Mouse (Mus musculus): ENCODE results near the gene Ccdc15. TPM values are rescaled to one million over a fixed set of nuclear protein-coding genes. Genes with fewer than 3 reads are reported as not detected.

Gene Ccdc15
- polyA plus RNA-seq, 1 experiment from 2014 or later = 5.3 TPM

DNA sequence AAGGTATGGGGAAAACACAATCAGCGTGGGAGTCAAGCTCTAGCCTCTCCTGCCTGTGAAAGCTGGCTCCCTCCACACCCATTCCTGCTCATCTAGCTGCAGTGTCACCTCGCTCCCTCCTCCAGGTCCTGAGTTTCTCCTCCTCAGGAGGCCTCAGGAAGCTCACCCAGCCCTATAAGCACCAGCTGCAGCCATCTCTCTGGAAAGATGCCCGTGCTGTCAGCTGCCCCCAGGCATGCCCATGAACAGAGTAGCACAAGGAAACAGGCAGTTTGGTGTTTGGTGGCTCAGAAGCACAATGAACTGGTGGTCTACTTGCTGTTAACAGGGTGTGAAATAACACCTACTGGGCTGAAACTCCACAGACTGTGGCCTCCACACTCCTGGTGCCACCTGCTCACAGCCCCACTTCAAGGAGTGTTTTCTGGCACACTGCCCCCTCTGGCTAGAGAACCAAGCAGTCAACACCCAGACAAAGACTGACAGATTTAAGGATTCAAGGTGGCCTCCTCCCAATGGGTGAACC is 99.8 kb downstream of the Ccdc15 start:
- Histone ChIP-seq H3K9ac (ENCODE audit: low read depth, low read length) (no peak overlapping the region), H3K4me3 (ENCODE audit: low read depth, low read length) (no peak overlapping the region), H3K4me1 (ENCODE audit: control insufficient read depth, insufficient read depth, low read length) (no peaks in the 10 kb centered on the region), H3K4me2 (no peak overlapping the region), H3K36me3 (ENCODE audit: control insufficient read depth, insufficient read depth, low read length) (no peaks in the 10 kb centered on the region), H3K27me3 (ENCODE audit: control insufficient read depth, insufficient read depth, low read length) (no peaks in the 10 kb centered on the region), H3K27ac (ENCODE audit: low read depth, low read length) (no peak overlapping the region), H3K9me3 (replicated peaks; ENCODE audit: control insufficient read depth, low read length) (no peaks in the 10 kb centered on the region)
- ATAC-seq (replicated peaks; ENCODE audit: insufficient number of reproducible peaks, low FRiP score, low TSS enrichment) = no peak
- 33% methylated on average over 3 of the region's 3 CpGs for WGBS (ENCODE audit: insufficient replicate concordance)

DNA sequence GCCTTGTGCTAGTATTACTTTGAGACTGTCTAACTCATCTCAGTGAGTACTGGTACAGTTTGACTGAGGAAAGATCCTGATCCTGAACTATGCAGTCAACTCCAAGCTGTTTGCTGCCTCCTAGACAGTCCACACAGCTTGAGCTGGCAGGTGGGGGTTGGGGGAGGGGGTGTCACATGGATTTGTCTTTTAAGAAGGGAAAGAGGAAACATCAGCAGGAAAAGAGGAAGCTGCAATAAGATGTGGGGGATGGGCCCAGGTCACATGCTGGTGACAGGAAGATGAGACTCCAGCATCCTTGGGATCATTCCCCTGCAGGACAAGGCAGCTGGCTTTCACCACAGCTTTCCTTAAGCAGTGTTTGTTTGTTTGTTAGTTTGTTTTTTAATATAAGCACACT is 100.8 kb downstream of the Ccdc15 start:
- H3K27me3 ChIP-seq (ENCODE audit: control insufficient read depth, insufficient read depth, low read length) = no peaks in the 10 kb centered on the region
- ATAC-seq (replicated peaks; ENCODE audit: insufficient number of reproducible peaks, low FRiP score, low TSS enrichment) = no peak

DNA sequence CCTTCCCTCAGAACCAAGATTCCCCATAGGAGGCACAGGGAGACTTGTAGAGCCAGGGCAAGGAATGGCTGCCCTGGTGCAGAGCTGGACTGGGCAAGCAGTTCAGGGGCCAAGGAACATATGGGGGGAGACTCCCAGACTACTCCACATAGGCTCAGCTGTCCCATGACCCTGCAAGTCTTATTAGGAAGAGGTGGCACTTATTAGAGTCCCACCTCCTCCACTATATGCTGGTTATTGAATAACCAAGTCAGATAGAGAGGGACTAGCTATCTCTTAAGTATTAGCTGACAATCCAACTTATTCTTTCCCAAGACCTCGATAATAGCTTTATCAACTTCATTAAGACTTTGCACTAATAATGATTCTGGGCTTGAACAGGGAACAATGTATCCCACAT is 102.4 kb downstream of the Ccdc15 start:
- Histone ChIP-seq H3K36me3 (ENCODE audit: control insufficient read depth, insufficient read depth, low read length) (no peaks in the 10 kb centered on the region), H3K9me3 (replicated peaks; ENCODE audit: control insufficient read depth, low read length) (no peaks in the 10 kb centered on the region), H3K4me1 (ENCODE audit: control insufficient read depth, insufficient read depth, low read length) (no peaks in the 10 kb centered on the region), H3K27me3 (ENCODE audit: control insufficient read depth, insufficient read depth, low read length) (no peaks in the 10 kb centered on the region), H3K9ac (ENCODE audit: low read depth, low read length) (no peak overlapping the region), H3K4me2 (no peak overlapping the region), H3K4me3 (ENCODE audit: low read depth, low read length) (no peak overlapping the region), H3K27ac (ENCODE audit: low read depth, low read length) (no peak overlapping the region)
- no peak for ATAC-seq (replicated peaks; ENCODE audit: insufficient number of reproducible peaks, low FRiP score, low TSS enrichment)
- 85% methylated on average over 1 of the region's 1 CpGs for WGBS (ENCODE audit: insufficient replicate concordance)

More for the DNA sequence above, 100.8 kb downstream of the Ccdc15 start:
- no peak overlapping the region for H3K4me2 ChIP-seq
- no peak overlapping the region for H3K9ac ChIP-seq (ENCODE audit: low read depth, low read length)
- no peaks in the 10 kb centered on the region for H3K9me3 ChIP-seq (replicated peaks; ENCODE audit: control insufficient read depth, low read length)
- H3K27ac ChIP-seq (ENCODE audit: low read depth, low read length) = no peak overlapping the region
- no peaks in the 10 kb centered on the region for H3K4me1 ChIP-seq (ENCODE audit: control insufficient read depth, insufficient read depth, low read length)
- H3K36me3 ChIP-seq (ENCODE audit: control insufficient read depth, insufficient read depth, low read length) = no peaks in the 10 kb centered on the region
- no peak overlapping the region for H3K4me3 ChIP-seq (ENCODE audit: low read depth, low read length)

DNA sequence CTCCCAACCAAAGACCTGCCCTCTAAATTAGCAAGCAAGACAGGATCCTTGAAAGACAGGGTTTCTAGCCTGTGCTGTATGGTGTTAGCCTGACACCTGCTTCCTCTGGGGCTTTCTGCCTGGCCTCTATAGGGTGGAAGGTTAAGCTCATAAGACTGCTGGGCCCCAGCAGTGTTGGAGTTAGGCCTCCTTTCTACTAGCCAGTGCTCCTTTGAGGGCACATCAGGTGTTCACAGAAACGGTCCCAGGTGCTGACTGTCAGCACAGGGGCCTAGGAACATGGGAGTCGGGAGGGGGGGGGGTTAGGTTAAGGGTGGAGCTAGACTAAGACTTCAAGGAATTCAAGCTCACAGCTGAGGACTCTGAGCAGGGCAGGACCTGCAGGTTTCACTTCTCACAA is 102.8 kb downstream of the Ccdc15 start:
- Histone ChIP-seq H3K27ac (ENCODE audit: low read depth, low read length) (no peak overlapping the region), H3K4me3 (ENCODE audit: low read depth, low read length) (no peak overlapping the region), H3K36me3 (ENCODE audit: control insufficient read depth, insufficient read depth, low read length) (no peaks in the 10 kb centered on the region), H3K4me1 (ENCODE audit: control insufficient read depth, insufficient read depth, low read length) (no peaks in the 10 kb centered on the region), H3K9me3 (replicated peaks; ENCODE audit: control insufficient read depth, low read length) (no peaks in the 10 kb centered on the region), H3K4me2 (no peak overlapping the region), H3K27me3 (ENCODE audit: control insufficient read depth, insufficient read depth, low read length) (no peaks in the 10 kb centered on the region), H3K9ac (ENCODE audit: low read depth, low read length) (no peak overlapping the region)
- 63% methylated on average over 2 of the region's 2 CpGs for WGBS (ENCODE audit: insufficient replicate concordance)
- ATAC-seq (replicated peaks; ENCODE audit: insufficient number of reproducible peaks, low FRiP score, low TSS enrichment) = no peak

DNA sequence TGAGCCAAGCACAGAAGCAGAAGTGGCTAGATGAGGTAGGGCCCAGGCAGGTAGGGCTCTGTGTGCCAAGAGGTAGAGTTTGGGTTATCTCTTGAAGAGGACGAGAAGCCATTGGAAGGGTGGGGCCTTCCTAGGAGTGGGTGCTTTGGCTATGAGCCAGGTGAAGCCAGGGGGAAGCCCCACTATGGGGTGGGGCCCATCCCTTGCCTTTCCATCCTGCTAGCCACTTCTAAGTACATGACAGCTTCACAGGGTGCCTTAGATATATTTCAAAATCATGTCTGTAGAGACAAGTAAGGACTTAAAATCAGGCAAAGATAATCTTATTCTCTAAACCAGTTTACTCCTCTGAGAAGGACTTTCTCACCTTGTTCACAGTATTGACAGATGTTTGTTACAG is 103.6 kb downstream of the Ccdc15 start:
- H3K9me3 ChIP-seq (replicated peaks; ENCODE audit: control insufficient read depth, low read length) = no peaks in the 10 kb centered on the region
- ATAC-seq (replicated peaks; ENCODE audit: insufficient number of reproducible peaks, low FRiP score, low TSS enrichment) = no peak
- H3K4me1 ChIP-seq (ENCODE audit: control insufficient read depth, insufficient read depth, low read length) = no peaks in the 10 kb centered on the region
- no peaks in the 10 kb centered on the region for H3K27me3 ChIP-seq (ENCODE audit: control insufficient read depth, insufficient read depth, low read length)
- 67% methylated on average over 1 of the region's 1 CpGs for WGBS (ENCODE audit: insufficient replicate concordance)
- H3K36me3 ChIP-seq (ENCODE audit: control insufficient read depth, insufficient read depth, low read length) = no peaks in the 10 kb centered on the region
- H3K9ac ChIP-seq (ENCODE audit: low read depth, low read length) = no peak overlapping the region
- no peak overlapping the region for H3K27ac ChIP-seq (ENCODE audit: low read depth, low read length)
- H3K4me3 ChIP-seq (ENCODE audit: low read depth, low read length) = no peak overlapping the region
- H3K4me2 ChIP-seq = no peak overlapping the region

DNA sequence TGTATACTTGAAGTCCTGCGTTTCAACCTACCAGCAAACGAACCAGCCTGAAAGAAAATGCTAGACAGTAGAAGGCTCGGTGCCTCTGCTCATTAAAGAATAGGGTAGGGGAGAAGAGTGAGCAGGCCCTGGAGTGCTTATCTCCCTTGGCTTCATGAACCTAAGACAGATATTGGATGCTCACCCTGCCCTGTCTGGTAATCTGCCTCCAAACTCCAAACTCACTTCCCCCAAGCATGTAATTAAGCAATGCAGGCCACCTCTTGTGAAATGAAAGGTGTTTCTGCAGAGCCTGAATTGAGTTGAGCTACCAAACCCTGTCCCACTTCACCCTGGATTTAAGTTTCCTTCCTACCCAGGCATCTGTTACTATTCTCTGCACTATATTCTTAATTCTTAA is 105.5 kb downstream of the Ccdc15 start:
- 79% methylated on average over 3 of the region's 3 CpGs for WGBS (ENCODE audit: insufficient replicate concordance)
- Histone ChIP-seq H3K9ac (ENCODE audit: low read depth, low read length) (no peak overlapping the region), H3K4me1 (ENCODE audit: control insufficient read depth, insufficient read depth, low read length) (no peaks in the 10 kb centered on the region), H3K4me2 (no peak overlapping the region), H3K27ac (ENCODE audit: low read depth, low read length) (no peak overlapping the region), H3K27me3 (ENCODE audit: control insufficient read depth, insufficient read depth, low read length) (no peaks in the 10 kb centered on the region), H3K9me3 (replicated peaks; ENCODE audit: control insufficient read depth, low read length) (no peaks in the 10 kb centered on the region), H3K36me3 (ENCODE audit: control insufficient read depth, insufficient read depth, low read length) (no peaks in the 10 kb centered on the region), H3K4me3 (ENCODE audit: low read depth, low read length) (no peak overlapping the region)
- ATAC-seq (replicated peaks; ENCODE audit: insufficient number of reproducible peaks, low FRiP score, low TSS enrichment) = no peak

DNA sequence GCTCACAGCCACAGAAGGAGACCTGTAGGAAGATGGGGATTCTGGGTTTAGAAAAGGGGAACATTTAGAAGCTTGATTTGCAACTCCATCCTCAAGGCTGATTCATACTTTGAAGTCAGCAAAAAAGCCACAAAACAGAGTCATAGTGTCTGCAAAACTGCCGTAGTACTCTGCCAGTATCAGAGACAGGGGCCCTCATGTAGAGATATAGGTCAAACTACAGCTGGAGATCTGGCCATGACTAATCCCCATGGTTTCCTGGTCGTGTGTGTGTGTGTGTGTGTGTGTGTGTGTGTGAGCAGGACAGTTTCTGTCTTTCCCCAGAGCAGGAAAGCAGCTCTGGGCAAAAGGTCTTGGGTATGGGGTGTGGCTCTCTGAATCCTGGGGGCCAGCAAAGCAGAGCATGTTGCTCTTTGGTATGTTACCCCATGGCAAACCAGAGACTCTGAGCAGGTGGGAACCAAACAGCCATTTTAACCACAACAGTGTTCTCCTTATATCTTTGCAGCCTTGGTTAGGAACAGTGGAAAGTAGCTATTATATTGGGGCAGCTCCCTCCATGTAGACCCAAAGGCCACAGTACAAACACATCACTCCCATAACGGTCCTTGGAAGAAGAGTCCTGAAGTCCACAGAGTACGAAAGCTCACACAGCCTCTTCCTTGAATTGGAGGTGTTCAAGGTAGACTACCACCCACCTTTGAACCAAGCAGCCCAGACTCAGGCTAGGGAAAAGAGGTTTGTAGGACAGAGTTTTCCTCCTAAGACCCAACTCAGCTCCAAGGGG is 112.1 kb downstream of the Ccdc15 start:
- no peak for ATAC-seq (replicated peaks; ENCODE audit: insufficient number of reproducible peaks, low FRiP score, low TSS enrichment)
- Histone ChIP-seq H3K36me3 (ENCODE audit: control insufficient read depth, insufficient read depth, low read length) (no peaks in the 10 kb centered on the region), H3K4me1 (ENCODE audit: control insufficient read depth, insufficient read depth, low read length) (no peaks in the 10 kb centered on the region), H3K27me3 (ENCODE audit: control insufficient read depth, insufficient read depth, low read length) (no peaks in the 10 kb centered on the region), H3K4me2 (no peak overlapping the region), H3K9ac (ENCODE audit: low read depth, low read length) (no peak overlapping the region), H3K27ac (ENCODE audit: low read depth, low read length) (no peak overlapping the region), H3K4me3 (ENCODE audit: low read depth, low read length) (no peak overlapping the region), H3K9me3 (replicated peaks; ENCODE audit: control insufficient read depth, low read length) (no peaks in the 10 kb centered on the region)
- WGBS (ENCODE audit: insufficient replicate concordance) = 61% methylated on average over 4 of the region's 4 CpGs

DNA sequence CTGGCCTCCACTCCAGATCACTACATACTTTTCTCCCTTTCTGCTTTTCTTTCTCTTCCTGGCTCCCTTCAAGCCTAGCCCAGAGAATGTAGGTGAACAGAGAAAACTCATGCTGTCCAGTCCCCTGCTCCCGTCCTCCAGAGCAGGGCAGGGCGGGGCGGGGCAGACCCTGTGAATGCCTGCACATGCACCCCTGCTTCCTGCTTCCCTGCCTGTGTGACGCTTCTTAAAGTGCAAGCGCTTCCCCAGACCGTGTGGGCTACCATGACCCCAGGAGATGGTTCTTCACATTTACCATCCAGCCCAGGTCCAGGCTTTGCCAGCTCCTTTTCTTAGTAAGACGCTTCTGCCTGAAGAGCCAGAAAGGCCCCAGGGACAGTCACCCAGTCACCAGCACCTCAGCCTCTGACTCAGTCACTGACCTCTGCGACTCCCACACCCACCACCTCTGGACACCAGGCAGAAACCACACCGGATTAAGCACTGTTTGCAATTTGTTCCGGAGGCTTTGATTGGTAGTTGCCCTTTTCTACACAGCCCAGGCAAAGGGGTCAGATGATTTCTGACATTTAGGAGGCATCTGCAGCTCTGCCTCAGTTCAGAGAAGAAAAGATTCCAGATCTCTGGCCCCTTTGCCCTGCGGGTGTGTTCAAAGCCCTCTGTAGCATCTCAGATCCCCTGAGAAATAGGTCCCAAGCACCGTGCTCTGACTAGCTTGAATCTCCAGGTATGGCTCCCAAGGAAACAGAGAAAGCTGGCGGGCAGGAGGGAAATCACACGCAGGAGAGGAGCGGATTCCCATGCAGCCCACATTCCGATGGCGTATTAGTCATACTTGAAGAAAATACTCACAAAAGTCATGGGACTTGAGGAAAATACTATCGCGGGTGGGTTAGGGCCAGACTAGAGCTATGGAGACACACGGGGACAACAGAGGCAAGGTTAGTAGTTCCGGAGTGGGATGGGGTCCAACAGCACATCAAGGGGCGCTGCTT is 115.7 kb downstream of the Ccdc15 start:
- Histone ChIP-seq H3K36me3 (ENCODE audit: control insufficient read depth, insufficient read depth, low read length) (no peaks in the 10 kb centered on the region), H3K27ac (ENCODE audit: low read depth, low read length) (no peak overlapping the region), H3K4me3 (ENCODE audit: low read depth, low read length) (no peak overlapping the region), H3K4me1 (ENCODE audit: control insufficient read depth, insufficient read depth, low read length) (peaks cover 5% of the 10 kb centered on the region; the same call in 1 of the 2 replicates), H3K27me3 (ENCODE audit: control insufficient read depth, insufficient read depth, low read length) (no peaks in the 10 kb centered on the region), H3K9me3 (replicated peaks; ENCODE audit: control insufficient read depth, low read length) (no peaks in the 10 kb centered on the region), H3K4me2 (no peak overlapping the region), H3K9ac (ENCODE audit: low read depth, low read length) (no peak overlapping the region)
- WGBS (ENCODE audit: insufficient replicate concordance) = 62% methylated on average over 22 of the region's 22 CpGs
- ATAC-seq (replicated peaks; ENCODE audit: insufficient number of reproducible peaks, low FRiP score, low TSS enrichment) = no peak
